Mouse (Mus musculus): ENCODE measurements around the gene Gcm2.

Gene Gcm2

GRCm38 (mm10) chr13:41079859-41080258 lies 31.0 kb downstream of the Gcm2 start:
- CTCF ChIA-PET = no interaction called here

- CTCF ChIA-PET = no interaction called here
These were observed 31.4 kb downstream of the Gcm2 start, which contains the start of gene Mak for GRCm38 (mm10) chr13:41079421-41079780. TSS of gene Mak (minus strand) at chr13:41079706.

DNA sequence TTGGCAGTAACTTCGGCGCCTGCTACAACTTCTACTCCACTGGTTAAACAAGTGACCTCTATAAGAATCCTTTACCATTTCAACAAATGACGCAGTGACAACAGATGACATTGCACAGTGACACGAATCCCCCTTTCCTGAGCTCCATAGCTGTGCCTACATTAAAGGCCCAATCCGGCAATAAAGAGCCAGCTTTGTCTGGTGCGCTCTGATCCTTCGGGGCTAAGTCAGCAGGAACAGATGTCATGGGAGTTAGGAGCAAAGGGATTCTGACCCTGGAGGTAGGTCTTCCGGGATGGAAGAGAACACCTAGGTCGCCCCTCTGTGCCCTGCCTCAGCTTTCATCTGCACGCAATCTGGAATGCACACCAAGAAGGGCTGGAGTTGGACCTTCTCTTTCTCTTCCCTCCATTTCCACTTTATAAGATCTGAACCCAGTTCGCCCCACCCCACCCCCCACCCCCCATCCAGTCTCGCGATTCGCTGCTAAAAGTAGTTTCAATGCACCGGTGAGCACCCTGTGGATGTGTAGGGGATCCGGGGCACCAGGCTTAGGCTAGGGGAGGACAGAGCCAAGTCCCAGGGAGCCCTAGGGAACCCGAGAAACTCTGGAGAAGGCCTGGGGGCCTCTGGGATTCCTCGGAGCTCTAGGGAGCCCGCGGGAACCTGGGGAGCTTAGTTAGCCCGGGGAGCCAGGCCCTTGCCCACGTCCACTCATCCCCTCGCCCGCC lies 32.0 kb downstream of the Gcm2 start:
- CTCF ChIA-PET = no interaction called here

DNA sequence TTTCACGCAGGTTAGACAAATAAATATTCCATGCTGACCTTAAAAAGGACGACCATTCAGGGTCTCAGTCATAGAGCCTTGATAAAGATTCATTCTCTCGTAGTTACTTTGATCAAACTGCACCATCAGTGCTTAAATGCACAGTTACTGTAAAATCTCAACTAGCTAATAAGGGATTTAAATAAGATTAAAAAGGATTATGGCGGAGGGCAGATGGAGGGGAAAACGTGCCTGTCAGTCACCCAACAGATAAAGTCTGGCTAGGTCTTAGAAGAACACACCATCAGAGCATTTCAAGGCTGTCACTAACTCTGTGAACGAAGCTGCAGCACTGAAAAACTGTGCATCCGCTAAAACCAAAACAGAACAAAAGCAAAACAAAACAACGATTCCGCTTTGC lies 32.9 kb downstream of the Gcm2 start:
- CTCF ChIA-PET = no interaction called here

- CTCF ChIA-PET = no interaction called here
These were observed 37.0 kb downstream of the Gcm2 start for GRCm38 (mm10) chr13:41073819-41074218.

DNA sequence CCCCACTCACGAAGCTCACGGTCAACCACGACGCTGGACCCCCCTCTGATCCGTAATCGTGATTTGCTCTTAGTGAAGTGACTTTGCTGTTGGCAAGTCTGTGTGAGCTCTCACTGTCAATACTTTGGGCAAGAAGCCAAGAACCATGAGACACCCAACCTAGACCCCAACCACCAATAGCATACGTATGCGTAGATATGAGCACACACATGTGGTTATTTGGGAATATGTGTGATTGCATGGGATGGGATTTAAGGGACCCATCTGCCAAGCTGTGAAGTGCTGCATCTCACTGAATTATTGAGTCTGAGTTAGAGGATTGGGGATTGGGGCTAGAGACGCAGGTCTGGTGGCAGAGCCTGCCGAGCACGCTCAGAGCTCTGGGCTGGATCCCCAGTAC lies 39.2 kb downstream of the Gcm2 start:
- CTCF ChIA-PET = no interaction called here

GRCm38 (mm10) chr13:41067618-41068017 lies 43.2 kb downstream of the Gcm2 start:
- CTCF ChIA-PET = no interaction called here

DNA sequence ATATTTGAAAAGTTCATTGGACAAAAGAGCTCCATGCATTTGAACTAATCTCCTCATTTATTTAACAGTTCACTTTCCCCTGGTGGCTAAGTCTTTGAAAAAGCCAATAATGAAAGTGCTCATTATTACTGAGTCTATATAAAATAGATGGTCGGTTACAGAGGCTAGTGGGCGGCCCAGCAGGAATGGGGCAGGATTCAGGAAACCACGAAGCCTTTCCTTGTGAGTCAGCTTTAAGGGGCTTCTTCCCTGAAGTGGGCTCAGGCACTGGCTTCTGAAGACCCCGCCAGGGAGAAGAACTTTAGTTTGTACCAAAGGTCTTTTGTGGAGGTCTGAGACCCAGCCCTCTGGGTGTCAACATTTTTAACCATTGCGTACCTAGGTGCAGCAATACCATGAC lies 58.9 kb downstream of the Gcm2 start:
- CTCF ChIA-PET = no interaction called here

Measured in spleen, embryonic (tissue).